Mouse (Mus musculus) heart, adult 9 months (tissue): ENCODE measurements around the gene Ttll9.

Source experiments
- DNase-seq, 2 experiments: peaks; one replicate each; pipeline ENCODE4 v3.0.0; 2022; ENCODE audit warnings: low spot score in 2 of 2

Ttll9 gene

GRCm38 (mm10) chr2:153049997-153050358 is 87.7 kb downstream of the Ttll9 start:
- DNase-seq = no peak

GRCm38 (mm10) chr2:153051095-153051494 is 88.8 kb downstream of the Ttll9 start:
- no peak for DNase-seq

- DNase-seq = no peak
Observed at GRCm38 (mm10) chr2:153051537-153051936, 89.3 kb downstream of the Ttll9 start.

GRCm38 (mm10) chr2:153052700-153053351 is 90.5 kb downstream of the Ttll9 start:
- DNase-seq = no peak

GRCm38 (mm10) chr2:153053896-153054295 is 91.6 kb downstream of the Ttll9 start:
- DNase-seq = no peak

DNA sequence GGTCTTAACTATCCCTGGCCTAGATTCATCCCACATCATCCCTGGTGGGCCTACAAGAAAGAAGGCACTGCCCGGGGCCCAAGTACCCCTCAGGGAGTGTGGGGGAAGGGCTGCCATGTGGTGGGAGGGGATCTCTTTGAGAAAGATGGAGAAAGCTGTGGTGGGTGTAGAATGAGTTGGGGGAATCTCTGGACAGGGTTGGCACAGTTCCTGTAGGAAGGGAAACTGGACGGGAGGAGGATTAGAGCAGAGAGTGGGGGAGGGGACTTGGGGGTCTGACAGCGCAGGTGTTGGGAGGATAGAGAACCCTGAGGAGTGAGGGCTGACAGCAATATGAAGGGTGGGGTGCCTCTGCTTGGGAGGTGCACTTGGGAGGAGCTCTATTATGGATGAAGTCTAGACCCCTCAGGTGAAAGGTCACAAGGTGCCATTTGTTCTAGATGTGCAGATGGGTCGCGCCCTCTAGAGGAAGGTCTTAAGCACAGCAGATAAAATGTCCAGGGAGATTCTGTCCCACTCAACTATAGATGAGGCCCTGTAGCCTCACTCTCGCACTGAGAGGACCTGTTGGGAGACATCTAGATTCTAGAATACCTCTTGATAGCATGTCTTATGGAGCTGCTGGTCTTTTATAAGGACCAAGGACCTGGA is 93.1 kb downstream of the Ttll9 start:
- DNase-seq = no peak
